Mouse (Mus musculus) heart, embryonic 10.5 days (tissue): ENCODE measurements around the gene Slc3a1. TPM values are rescaled to one million over a fixed set of nuclear protein-coding genes. Genes with fewer than 3 reads are reported as not detected.

Experiments used
- DNase-seq: peaks from one replicate; pipeline ENCODE4 v3.0.0-alpha.2; 2017; ENCODE audit warnings: low spot score
- H3K27ac ChIP-seq: fragments of 300-500 bp; sonication (generic); 2 replicates; pipeline ENCODE4 v1.5.1; 2016; ENCODE audit warnings: mild to moderate bottlenecking
- H3K27me3 ChIP-seq: fragments of 300-500 bp; sonication (generic); 2 replicates; pipeline ENCODE4 v1.6.1; 2016; ENCODE audit warnings: mild to moderate bottlenecking; ENCODE audit not compliant: poor library complexity, insufficient read depth, severe bottlenecking
- H3K36me3 ChIP-seq: fragments of 300-500 bp; sonication (generic); 2 replicates; pipeline ENCODE4 v1.6.1; 2016; ENCODE audit warnings: mild to moderate bottlenecking, moderate library complexity
- H3K4me1 ChIP-seq: fragments of 300-500 bp; sonication (generic); 2 replicates; pipeline ENCODE4 v1.6.1; 2016; ENCODE audit warnings: mild to moderate bottlenecking
- H3K4me3 ChIP-seq: fragments of 300-500 bp; sonication (generic); 2 replicates; pipeline ENCODE4 v1.5.1; 2016; ENCODE audit warnings: mild to moderate bottlenecking, moderate library complexity
- H3K9me3 ChIP-seq: fragments of 300-500 bp; sonication (generic); 2 replicates; pipeline ENCODE4 v1.6.1; 2016; ENCODE audit warnings: mild to moderate bottlenecking, moderate library complexity
- WGBS: fragments of 180-500 bp; shearing (Covaris S2); methylation state at CpG from one replicate; pipeline ENCODE4 v1.1.7; 2016; 5-methylcytosine and 5-hydroxymethylcytosine counted together
- polyA plus RNA-seq: library from polyadenylated mRNA; unstranded; fragments of >200 nt; fragmentation: Nextera tagmentation; extraction: Ambion mirVana; gene quantifications from 2 replicates; pipeline ENCODE4 v1.2.1, GENCODE M21; 2016

Gene Slc3a1
- polyA plus RNA-seq, 1 experiment from 2014 or later: 0.33 TPM

GRCm38 (mm10) chr17:85098677-85099323 lies 70.6 kb downstream of the Slc3a1 start:
- Histone ChIP-seq H3K27ac (no peak overlapping the region), H3K4me3 (no peak overlapping the region), H3K9me3 (no peaks in the 10 kb centered on the region), H3K27me3 (no peaks in the 10 kb centered on the region), H3K4me1 (0 out of 2 replicates have a peak, but pooled peaks cover 2% of the 10 kb centered on the region), H3K36me3 (peaks cover 24% of the 10 kb centered on the region)
- 82% methylated on average over 7 of the region's 7 CpGs for WGBS
- no peak for DNase-seq

DNA sequence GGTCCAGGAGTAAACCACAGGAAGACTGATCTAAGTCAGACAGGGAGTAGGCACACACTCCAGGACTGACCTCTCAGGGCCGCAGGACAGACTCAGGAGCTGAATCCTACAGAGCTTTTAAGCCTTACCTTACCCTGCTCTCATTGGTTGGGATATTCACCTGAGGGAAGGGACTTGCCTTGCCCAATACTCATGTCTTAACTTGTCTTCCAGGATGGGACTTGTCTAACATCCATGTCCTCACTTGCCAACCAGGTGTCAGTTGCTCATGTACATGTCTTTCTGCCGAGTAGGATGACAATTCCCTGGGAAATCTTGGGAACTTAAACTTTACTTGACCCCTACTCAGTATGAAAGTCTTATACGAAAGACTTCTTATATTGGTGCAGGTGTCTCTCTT lies 72.1 kb downstream of the Slc3a1 start:
- Histone ChIP-seq H3K9me3 (no peaks in the 10 kb centered on the region), H3K36me3 (peaks cover 24% of the 10 kb centered on the region), H3K27me3 (no peaks in the 10 kb centered on the region), H3K4me3 (no peak overlapping the region), H3K27ac (no peak overlapping the region), H3K4me1 (0 out of 2 replicates have a peak, but pooled peaks cover 2% of the 10 kb centered on the region)
- WGBS: 93% methylated on average over 3 of the region's 3 CpGs
- DNase-seq: no peak

- peaks cover 24% of the 10 kb centered on the region for H3K36me3 ChIP-seq
- DNase-seq: no peak
- H3K4me3 ChIP-seq: no peak overlapping the region
- H3K27me3 ChIP-seq: no peaks in the 10 kb centered on the region
- no peaks in the 10 kb centered on the region for H3K9me3 ChIP-seq
- 86% methylated on average over 7 of the region's 7 CpGs for WGBS
- H3K4me1 ChIP-seq: 0 out of 2 replicates have a peak, but pooled peaks cover 2% of the 10 kb centered on the region
- H3K27ac ChIP-seq: no peak overlapping the region
Measured at GRCm38 (mm10) chr17:85101751-85102150, 73.6 kb downstream of the Slc3a1 start.

DNA sequence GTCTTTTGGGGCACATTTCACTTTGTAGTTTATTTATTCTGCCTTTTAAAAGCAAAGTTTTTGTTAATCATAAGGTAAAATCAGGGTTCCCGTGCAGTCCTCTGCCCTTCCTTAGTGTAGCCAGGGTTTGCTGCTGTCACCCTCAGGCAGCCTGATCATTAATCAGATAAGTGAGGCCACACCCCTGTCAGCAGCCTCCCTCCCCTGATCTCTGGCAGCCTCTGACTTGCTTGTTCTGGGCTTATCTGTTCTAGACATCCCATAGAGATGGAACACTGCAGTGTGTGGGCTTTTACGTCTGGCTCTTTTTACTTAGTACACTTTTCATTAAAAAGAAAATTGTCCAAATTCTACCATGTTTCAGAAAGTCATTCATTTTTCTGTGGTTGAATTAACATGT lies 75.1 kb downstream of the Slc3a1 start:
- 25% methylated on average over 2 of the region's 2 CpGs for WGBS
- Histone ChIP-seq H3K9me3 (no peaks in the 10 kb centered on the region), H3K4me1 (0 out of 2 replicates have a peak, but pooled peaks cover 2% of the 10 kb centered on the region), H3K36me3 (peaks cover 11% of the 10 kb centered on the region), H3K27me3 (no peaks in the 10 kb centered on the region), H3K27ac (no peak overlapping the region), H3K4me3 (no peak overlapping the region)
- no peak for DNase-seq

GRCm38 (mm10) chr17:85110640-85111039 lies 82.5 kb downstream of the Slc3a1 start:
- no peaks in the 10 kb centered on the region for H3K4me1 ChIP-seq
- 97% methylated on average over 1 of the region's 1 CpGs for WGBS

GRCm38 (mm10) chr17:85113441-85113840 lies 85.3 kb downstream of the Slc3a1 start:
- no peaks in the 10 kb centered on the region for H3K9me3 ChIP-seq
- WGBS: 81% methylated on average over 8 of the region's 8 CpGs
- H3K27me3 ChIP-seq: no peaks in the 10 kb centered on the region
- H3K27ac ChIP-seq: no peak overlapping the region
- H3K4me1 ChIP-seq: 0 out of 2 replicates have a peak, but pooled peaks cover 2% of the 10 kb centered on the region
- no peak overlapping the region for H3K4me3 ChIP-seq
- no peaks in the 10 kb centered on the region for H3K36me3 ChIP-seq
- no peak for DNase-seq

More at GRCm38 (mm10) chr17:85110640-85111039, 82.5 kb downstream of the Slc3a1 start:
- no peaks in the 10 kb centered on the region for H3K36me3 ChIP-seq
- no peaks in the 10 kb centered on the region for H3K27me3 ChIP-seq
- no peak for DNase-seq
- no peak overlapping the region for H3K27ac ChIP-seq
- no peak overlapping the region for H3K4me3 ChIP-seq
- H3K9me3 ChIP-seq: no peaks in the 10 kb centered on the region

Other genes with a start within 250 kb of the Slc3a1 start
- gene Lrpprc, start 237.6 kb upstream of the Slc3a1 start, polyA plus RNA-seq: 61.6 and 76.6 TPM in 2 replicates
- 59.5 and 74.3 TPM in 2 replicates for gene Ppm1b, start 71.6 kb upstream of the Slc3a1 start, polyA plus RNA-seq
- 21.8 and 27.3 TPM in 2 replicates for gene Prepl, start 61.9 kb downstream of the Slc3a1 start, polyA plus RNA-seq
- 7.7 and 8.4 TPM in 2 replicates for gene Camkmt, start 62.2 kb downstream of the Slc3a1 start, polyA plus RNA-seq